Mouse (Mus musculus) forebrain, embryonic 12.5 days (tissue): ENCODE measurements at regions not wholly inside any gene's neighbourhood (a gene's known extent, or its start where the extent isn't known, plus 50 kb on each side); places are given as distances from the start of the nearest gene placed in this dataset.
A peak's percentile ranks its signal among the peaks of the same experiment; 100 is the strongest.
"Not testable (repeated sequence)": the region's sequence is repeated elsewhere in the genome, so short reads cannot be mapped to it uniquely, and the experiment has no call there.

Experiments used
- ATAC-seq: fragments of 200-750 bp; cut with Nextera tagmentation; 2 replicates; pipeline ENCODE4 v1.8.0; 2017; ENCODE audit warnings: moderate TSS enrichment; ENCODE audit not compliant: low FRiP score
- H3K27ac ChIP-seq: fragments of 300-500 bp; sonication (generic); 2 replicates; pipeline ENCODE4 v1.5.1; 2016; ENCODE audit warnings: mild to moderate bottlenecking
- H3K27me3 ChIP-seq: fragments of 300-500 bp; sonication (generic); 2 replicates; pipeline ENCODE4 v1.6.1; 2016; ENCODE audit warnings: mild to moderate bottlenecking
- H3K36me3 ChIP-seq: fragments of 300-500 bp; sonication (generic); replicated peaks from 2 replicates; pipeline ENCODE4 v1.6.1; 2016; ENCODE audit warnings: mild to moderate bottlenecking
- H3K4me1 ChIP-seq: fragments of 300-500 bp; sonication (generic); 2 replicates; pipeline ENCODE4 v1.6.1; 2016
- H3K4me2 ChIP-seq: fragments of 300-500 bp; sonication (generic); 2 replicates; pipeline ENCODE4 v1.6.1; 2016; ENCODE audit warnings: mild to moderate bottlenecking, moderate library complexity
- H3K4me3 ChIP-seq: fragments of 300-500 bp; sonication (generic); replicated peaks from 2 replicates; pipeline ENCODE4 v1.5.1; 2016; ENCODE audit warnings: mild to moderate bottlenecking
- H3K9ac ChIP-seq: fragments of 300-500 bp; sonication (generic); 2 replicates; pipeline ENCODE4 v1.6.1; 2016; ENCODE audit warnings: mild to moderate bottlenecking
- H3K9me3 ChIP-seq: fragments of 300-500 bp; sonication (generic); 2 replicates; pipeline ENCODE4 v1.6.1; 2016
- WGBS: fragments of 180-500 bp; shearing (Covaris S2); methylation state at CpG from one replicate; pipeline ENCODE4 v1.1.7; 2016; 5-methylcytosine and 5-hydroxymethylcytosine counted together

GRCm38 (mm10) chr8:24386462-24386861 is 339.2 kb downstream of the Adam3 start:
- 4% methylated on average over 3 of the region's 3 CpGs for WGBS
- no peaks in the 10 kb centered on the region for H3K36me3 ChIP-seq
- H3K4me1 ChIP-seq, result peaks cover 4% of the 10 kb centered on the region; the same call in 1 of the 2 replicates
- ATAC-seq, result peak; percentile 46
- no peak overlapping the region for H3K9ac ChIP-seq
- no peak overlapping the region for H3K4me2 ChIP-seq
- H3K27me3 ChIP-seq, result no peaks in the 10 kb centered on the region
- no peak overlapping the region for H3K4me3 ChIP-seq
- H3K9me3 ChIP-seq, result no peaks in the 10 kb centered on the region
- H3K27ac ChIP-seq, result no peak overlapping the region

- 72% methylated on average over 8 of the region's 8 CpGs for WGBS
Observed at GRCm38 (mm10) chr8:24383963-24384435, 341.7 kb downstream of the Adam3 start.

GRCm38 (mm10) chr8:24383130-24383962 is 342.3 kb downstream of the Adam3 start:
- Histone ChIP-seq H3K27me3 (no peaks in the 10 kb centered on the region), H3K9ac (no peak overlapping the region), H3K4me3 (no peak overlapping the region), H3K9me3 (no peaks in the 10 kb centered on the region), H3K27ac (no peak overlapping the region), H3K4me1 (peaks cover 4% of the 10 kb centered on the region), H3K4me2 (no peak overlapping the region), H3K36me3 (no peaks in the 10 kb centered on the region)
- 79% methylated on average over 14 of the region's 14 CpGs for WGBS
- ATAC-seq, result no peak

More at GRCm38 (mm10) chr8:24383963-24384435, 341.7 kb downstream of the Adam3 start:
- Histone ChIP-seq H3K4me1 (peaks cover 4% of the 10 kb centered on the region; the same call in 1 of the 2 replicates), H3K4me3 (no peak overlapping the region), H3K36me3 (no peaks in the 10 kb centered on the region), H3K27me3 (no peaks in the 10 kb centered on the region), H3K9me3 (no peaks in the 10 kb centered on the region), H3K4me2 (no peak overlapping the region), H3K27ac (no peak overlapping the region), H3K9ac (no peak overlapping the region)
- no peak for ATAC-seq

GRCm38 (mm10) chr8:24381666-24382253 is 343.9 kb downstream of the Adam3 start:
- Histone ChIP-seq H3K4me2 (no peak overlapping the region), H3K4me3 (no peak overlapping the region), H3K9me3 (no peaks in the 10 kb centered on the region), H3K27ac (no peak overlapping the region), H3K27me3 (no peaks in the 10 kb centered on the region), H3K36me3 (no peaks in the 10 kb centered on the region), H3K4me1 (peaks cover 4% of the 10 kb centered on the region), H3K9ac (no peak overlapping the region)
- 70% methylated on average over 3 of the region's 3 CpGs for WGBS
- no peak for ATAC-seq

GRCm38 (mm10) chr8:24378070-24378469 is 347.6 kb downstream of the Adam3 start:
- Histone ChIP-seq H3K9me3 (no peaks in the 10 kb centered on the region), H3K36me3 (no peaks in the 10 kb centered on the region), H3K4me1 (no peaks in the 10 kb centered on the region; the same call in 1 of the 2 replicates), H3K4me2 (no peak overlapping the region), H3K4me3 (no peak overlapping the region), H3K9ac (no peak overlapping the region), H3K27me3 (no peaks in the 10 kb centered on the region), H3K27ac (no peak overlapping the region)
- ATAC-seq, result no peak

- ATAC-seq, H3K4me3 ChIP-seq, H3K4me2 ChIP-seq, H3K9ac ChIP-seq, H3K27me3 ChIP-seq, H3K36me3 ChIP-seq, H3K27ac ChIP-seq, H3K9me3 ChIP-seq, H3K4me1 ChIP-seq: not testable (repeated sequence)
- WGBS, result 94% methylated on average over 10 of the region's 10 CpGs
Observed at GRCm38 (mm10) chr8:24376846-24377245, 348.8 kb downstream of the Adam3 start.

GRCm38 (mm10) chr8:24374503-24374902 is 351.1 kb downstream of the Adam3 start:
- Histone ChIP-seq H3K27me3 (no peaks in the 10 kb centered on the region), H3K4me2 (no peak overlapping the region), H3K9ac (no peak overlapping the region), H3K27ac (no peak overlapping the region), H3K36me3 (no peaks in the 10 kb centered on the region), H3K9me3 (no peaks in the 10 kb centered on the region), H3K4me1 (no peaks in the 10 kb centered on the region; the same call in 1 of the 2 replicates), H3K4me3 (no peak overlapping the region)
- 79% methylated on average over 1 of the region's 1 CpGs for WGBS
- no peak for ATAC-seq

- WGBS, result 86% methylated on average over 4 of the region's 4 CpGs
- Histone ChIP-seq H3K27me3 (no peaks in the 10 kb centered on the region), H3K4me3 (no peak overlapping the region), H3K4me2 (no peak overlapping the region), H3K4me1 (no peaks in the 10 kb centered on the region), H3K36me3 (no peaks in the 10 kb centered on the region), H3K9me3 (no peaks in the 10 kb centered on the region), H3K9ac (no peak overlapping the region), H3K27ac (no peak overlapping the region)
- no peak for ATAC-seq
Observed at GRCm38 (mm10) chr8:24372068-24372467, 353.6 kb downstream of the Adam3 start.

- no peak for ATAC-seq
Observed at GRCm38 (mm10) chr8:24366000-24366399, 359.7 kb downstream of the Adam3 start.

GRCm38 (mm10) chr8:24364685-24365084 is 361.0 kb downstream of the Adam3 start:
- Histone ChIP-seq H3K4me1 (0 out of 2 replicates have a peak, but pooled peaks cover 4% of the 10 kb centered on the region), H3K27me3 (no peaks in the 10 kb centered on the region), H3K4me3 (no peak overlapping the region), H3K4me2 (no peak overlapping the region), H3K36me3 (no peaks in the 10 kb centered on the region), H3K9me3 (no peaks in the 10 kb centered on the region), H3K9ac (no peak overlapping the region), H3K27ac (no peak overlapping the region)
- no peak for ATAC-seq
- 82% methylated on average over 4 of the region's 4 CpGs for WGBS

More at GRCm38 (mm10) chr8:24366000-24366399, 359.7 kb downstream of the Adam3 start:
- no peaks in the 10 kb centered on the region for H3K27me3 ChIP-seq
- H3K9me3 ChIP-seq, result no peaks in the 10 kb centered on the region
- H3K27ac ChIP-seq, result no peak overlapping the region
- no peak overlapping the region for H3K9ac ChIP-seq
- H3K4me1 ChIP-seq, result 0 out of 2 replicates have a peak, but pooled peaks cover 4% of the 10 kb centered on the region
- no peak overlapping the region for H3K4me3 ChIP-seq
- H3K36me3 ChIP-seq, result no peaks in the 10 kb centered on the region
- H3K4me2 ChIP-seq, result no peak overlapping the region

GRCm38 (mm10) chr8:24359022-24359600 is 366.5 kb downstream of the Adam3 start:
- no peak overlapping the region for H3K4me2 ChIP-seq
- no peaks in the 10 kb centered on the region for H3K4me1 ChIP-seq
- H3K9me3 ChIP-seq, result no peaks in the 10 kb centered on the region
- H3K36me3 ChIP-seq, result no peaks in the 10 kb centered on the region
- no peaks in the 10 kb centered on the region for H3K27me3 ChIP-seq
- no peak overlapping the region for H3K9ac ChIP-seq
- no peak overlapping the region for H3K4me3 ChIP-seq
- H3K27ac ChIP-seq, result no peak overlapping the region
- no peak for ATAC-seq

GRCm38 (mm10) chr8:24355146-24355545 is 370.5 kb downstream of the Adam3 start:
- no peak overlapping the region for H3K9ac ChIP-seq
- no peak overlapping the region for H3K4me3 ChIP-seq
- H3K36me3 ChIP-seq, result no peaks in the 10 kb centered on the region
- H3K27me3 ChIP-seq, result no peaks in the 10 kb centered on the region
- 83% methylated on average over 4 of the region's 4 CpGs for WGBS
- no peak for ATAC-seq
- 0 out of 2 replicates have a peak, but pooled peaks cover 3% of the 10 kb centered on the region for H3K4me1 ChIP-seq
- no peak overlapping the region for H3K27ac ChIP-seq
- no peak overlapping the region for H3K4me2 ChIP-seq
- no peaks in the 10 kb centered on the region for H3K9me3 ChIP-seq
